Comparison of ENCODE assay signal across 8 mouse cellular contexts in genomic region chr1:124348491-124348890, GRCm38 (mm10).
DNase-seq lines count a peak whose midpoint lies in the region; TF ChIP-seq lines count a peak whose summit lies in the region.
"Not testable (repeated sequence)": the region's sequence is repeated elsewhere in the genome, so short reads cannot be mapped to it uniquely, and the experiment has no call there.

No protein-coding gene starts in this region.

- H3K27me3 ChIP-seq in kidney, adult 2 months (replicated peaks; ENCODE audit: control insufficient read depth, insufficient read depth, low read length): not testable (repeated sequence)

- not testable (repeated sequence) for H3K4me1 ChIP-seq in kidney, adult 2 months (ENCODE audit: control insufficient read depth, insufficient read depth, low read length)

- DNase-seq in kidney, adult 11 months: peak; percentile 56
- DNase-seq in kidney, adult 18-20 months: peak; percentile 5
- DNase-seq in kidney, adult 2 months: peak; percentile 82
- peak; percentile 49 to 63 for DNase-seq in kidney, adult 8-10 months
- peak; percentile 76 for DNase-seq in kidney, adult 9 months
- DNase-seq in kidney, postnatal 10 days: peak; percentile 5
- DNase-seq in kidney, postnatal 25 days: peak; percentile 32 to 61
- DNase-seq in kidney, postnatal 36 days: peak; percentile 45 to 63

- H3K36me3 ChIP-seq in kidney, adult 2 months (ENCODE audit: control insufficient read depth, insufficient read depth, low read length): not testable (repeated sequence)

- WGBS in kidney, adult 2 months: 32% methylated on average over 1 of the region's 1 CpGs

- not testable (repeated sequence) for H3K4me3 ChIP-seq in kidney, adult 2 months (ENCODE audit: insufficient read depth, low read depth, low read length)

- TF ChIP-seq CTCF in kidney, adult 2 months (conservative IDR thresholded peaks at IDR 0.05; ENCODE audit: insufficient read depth, insufficient read length, low read depth, low read length): not testable (repeated sequence)

- TF ChIP-seq POLR2A in kidney, adult 2 months (IDR thresholded peaks at IDR 0.05; ENCODE audit: low read depth, low read length): not testable (repeated sequence)

- H3K27ac ChIP-seq in kidney, adult 2 months (ENCODE audit: insufficient read depth, low read depth, low read length): not testable (repeated sequence)

Comparison
In these comparisons a context has a peak if more than half of its experiments do, and no peak if none do; other contexts are left out.
1. DNase-seq: peak in every context shown above with its lines; median percentile 82 in kidney, adult 2 months; 76 in kidney, adult 9 months; 56 in kidney, adult 11 months; 56 in kidney, adult 8-10 months; 54 in kidney, postnatal 36 days; 46 in kidney, postnatal 25 days; 5 in kidney, adult 18-20 months; 5 in kidney, postnatal 10 days.